Mouse (Mus musculus) embryonic facial prominence, embryonic 11.5 days (tissue): ENCODE results near the gene 9330182O14Rik. TPM values are rescaled to one million over a fixed set of nuclear protein-coding genes. Genes with fewer than 3 reads are reported as not detected.

Source experiments
- ATAC-seq: fragments of 200-750 bp; cut with Nextera tagmentation; replicated peaks from 2 replicates; pipeline ENCODE4 v1.8.0; 2017; ENCODE audit warnings: low read depth; ENCODE audit not compliant: insufficient number of reproducible peaks, low FRiP score, low TSS enrichment
- DNase-seq: peaks from one replicate; pipeline ENCODE4 v3.0.0-alpha.2; 2015; ENCODE audit warnings: low spot score
- H3K27ac ChIP-seq: fragments of 300-500 bp; sonication (generic); replicated peaks from 2 replicates; pipeline ENCODE4 v1.5.1; 2014; ENCODE audit warnings: mild to moderate bottlenecking, low read depth, low read length, control low read depth
- H3K27me3 ChIP-seq: fragments of 300-500 bp; sonication (generic); 2 replicates; pipeline ENCODE4 v1.6.1; 2014; ENCODE audit warnings: mild to moderate bottlenecking, low read length, moderate library complexity, mixed read lengths; ENCODE audit not compliant: control insufficient read depth, insufficient read depth
- H3K36me3 ChIP-seq: fragments of 300-500 bp; sonication (generic); replicated peaks from 2 replicates; pipeline ENCODE4 v1.6.1; 2014; ENCODE audit warnings: low read depth, mild to moderate bottlenecking, low read length, moderate library complexity, mixed read lengths; ENCODE audit not compliant: control insufficient read depth, insufficient read depth
- H3K4me1 ChIP-seq: fragments of 300-500 bp; sonication (generic); 2 replicates; pipeline ENCODE4 v1.6.1; 2014; ENCODE audit warnings: low read length, mixed read lengths; ENCODE audit not compliant: control insufficient read depth, insufficient read depth
- H3K4me2 ChIP-seq: fragments of 300-500 bp; sonication (generic); 2 replicates; pipeline ENCODE4 v1.6.1; 2014; ENCODE audit warnings: low read depth, mild to moderate bottlenecking, control low read depth, low read length, moderate library complexity
- H3K4me3 ChIP-seq: fragments of 300-500 bp; sonication (generic); 2 replicates; pipeline ENCODE4 v1.5.1; 2014; ENCODE audit warnings: low read depth, low read length, control low read depth
- H3K9ac ChIP-seq: fragments of 300-500 bp; sonication (generic); replicated peaks from 2 replicates; pipeline ENCODE4 v1.6.1; 2014; ENCODE audit warnings: mild to moderate bottlenecking, control low read depth, low read length
- H3K9me3 ChIP-seq: fragments of 300-500 bp; sonication (generic); replicated peaks from 2 replicates; pipeline ENCODE4 v1.6.1; 2016; ENCODE audit warnings: mild to moderate bottlenecking, low read length, inconsistent platforms, mixed read lengths; ENCODE audit not compliant: control insufficient read depth
- WGBS: fragments of 180-500 bp; shearing (Covaris S2); extraction: QIAGEN DNeasy Blood & Tissue Kit; methylation state at CpG from one replicate; pipeline ENCODE4 v1.1.7; 2014; 5-methylcytosine and 5-hydroxymethylcytosine counted together
- microRNA-seq: library from miRNA; unstranded; fragments of <30 nt; microRNA quantifications from one replicate; pipeline ENCODE4, GENCODE M21; 2016; ENCODE audit warnings: borderline number of aligned reads
- polyA plus RNA-seq: library from polyadenylated mRNA; unstranded; fragments of >200 nt; fragmentation: Nextera tagmentation; extraction: Ambion mirVana; gene quantifications from 2 replicates; pipeline ENCODE4 v1.2.1, GENCODE M21; 2014

9330182O14Rik gene
- polyA plus RNA-seq, 1 experiment from 2014 or later = not detected

DNA sequence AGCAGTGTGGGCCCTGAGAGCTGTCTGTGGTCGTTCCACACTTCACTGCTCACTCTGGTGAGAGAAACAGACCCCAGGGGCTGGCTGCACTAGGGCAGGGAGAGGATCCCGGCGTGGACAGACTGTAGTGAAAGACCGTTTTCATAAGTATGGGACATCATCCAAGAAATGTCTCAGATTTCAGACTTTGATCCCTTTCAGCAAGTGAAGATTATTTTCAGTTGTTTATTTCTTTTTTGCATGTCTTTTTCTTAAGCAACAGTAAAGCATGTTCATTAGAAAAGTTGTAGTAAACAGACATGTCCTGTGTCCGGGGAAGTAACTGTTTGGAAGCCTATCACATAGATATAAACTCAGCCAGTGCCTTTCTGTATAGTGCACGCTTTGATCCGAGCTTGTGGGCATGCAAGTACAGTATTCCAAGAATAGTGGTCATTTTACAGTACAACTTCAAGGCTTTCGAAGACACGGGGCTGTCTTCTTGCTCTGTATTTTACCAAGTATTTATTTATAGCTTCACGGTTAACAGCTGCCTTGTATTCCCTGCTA is 34.0 kb downstream of the 9330182O14Rik start:
- no peak for DNase-seq
- Histone ChIP-seq H3K4me3 (no peak overlapping the region), H3K27me3 (no peaks in the 10 kb centered on the region), H3K27ac (no peak overlapping the region), H3K9ac (0 out of 2 replicates have a peak overlapping the region, but pooled peaks have one; percentile 25), H3K4me2 (no peak overlapping the region), H3K9me3 (no peaks in the 10 kb centered on the region), H3K36me3 (no peaks in the 10 kb centered on the region), H3K4me1 (no peaks in the 10 kb centered on the region; the same call in 1 of the 2 replicates)
- 0 out of 2 replicates have a peak, but pooled peaks have one; percentile 69 for ATAC-seq
- 55% methylated on average over 10 of the region's 10 CpGs for WGBS

- Histone ChIP-seq H3K4me2 (no peak overlapping the region), H3K9me3 (no peaks in the 10 kb centered on the region), H3K4me3 (no peak overlapping the region), H3K27ac (no peak overlapping the region), H3K36me3 (no peaks in the 10 kb centered on the region), H3K27me3 (no peaks in the 10 kb centered on the region), H3K9ac (no peak overlapping the region), H3K4me1 (no peaks in the 10 kb centered on the region; the same call in 1 of the 2 replicates)
- WGBS = 72% methylated on average over 5 of the region's 5 CpGs
- no peak for ATAC-seq
- no peak for DNase-seq
Measured at GRCm38 (mm10) chr15:40169061-40169460, 34.9 kb downstream of the 9330182O14Rik start.

GRCm38 (mm10) chr15:40169705-40170104 is 35.5 kb downstream of the 9330182O14Rik start:
- Histone ChIP-seq H3K9me3 (no peaks in the 10 kb centered on the region), H3K36me3 (no peaks in the 10 kb centered on the region), H3K4me3 (no peak overlapping the region), H3K4me2 (no peak overlapping the region), H3K27ac (no peak overlapping the region), H3K27me3 (no peaks in the 10 kb centered on the region), H3K9ac (no peak overlapping the region), H3K4me1 (no peaks in the 10 kb centered on the region; the same call in 1 of the 2 replicates)
- DNase-seq = peak; percentile 53
- peak; percentile 77 for ATAC-seq
- 26% methylated on average over 13 of the region's 13 CpGs for WGBS

DNA sequence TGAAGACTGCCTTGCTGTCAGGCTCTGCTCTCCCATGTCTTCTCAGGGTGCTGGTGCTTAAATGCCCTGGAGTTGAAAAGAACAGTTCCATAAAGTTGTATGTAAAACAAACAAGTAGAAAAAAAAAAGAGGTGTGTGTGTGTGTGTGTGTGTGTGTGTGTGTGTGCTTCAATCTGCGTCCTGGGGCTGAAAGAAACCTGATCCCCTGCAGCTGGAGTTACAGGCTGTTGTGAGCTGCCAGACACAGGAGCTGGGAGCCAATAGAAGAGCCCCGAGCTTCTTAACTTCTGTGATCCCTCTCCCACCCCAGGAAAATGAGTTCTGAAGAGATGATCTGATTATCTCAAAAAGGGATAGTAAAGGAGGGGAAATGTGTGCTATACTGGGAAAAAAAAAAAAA is 45.3 kb downstream of the 9330182O14Rik start:
- H3K9ac ChIP-seq = no peak overlapping the region
- H3K9me3 ChIP-seq = no peaks in the 10 kb centered on the region
- ATAC-seq (no peak), DNase-seq (peak; percentile 71)
- no peaks in the 10 kb centered on the region for H3K4me1 ChIP-seq
- H3K27me3 ChIP-seq = no peaks in the 10 kb centered on the region
- 3% methylated on average over 2 of the region's 2 CpGs for WGBS
- H3K36me3 ChIP-seq = no peaks in the 10 kb centered on the region
- H3K4me2 ChIP-seq = no peak overlapping the region
- H3K27ac ChIP-seq = no peak overlapping the region
- H3K4me3 ChIP-seq = no peak overlapping the region

DNA sequence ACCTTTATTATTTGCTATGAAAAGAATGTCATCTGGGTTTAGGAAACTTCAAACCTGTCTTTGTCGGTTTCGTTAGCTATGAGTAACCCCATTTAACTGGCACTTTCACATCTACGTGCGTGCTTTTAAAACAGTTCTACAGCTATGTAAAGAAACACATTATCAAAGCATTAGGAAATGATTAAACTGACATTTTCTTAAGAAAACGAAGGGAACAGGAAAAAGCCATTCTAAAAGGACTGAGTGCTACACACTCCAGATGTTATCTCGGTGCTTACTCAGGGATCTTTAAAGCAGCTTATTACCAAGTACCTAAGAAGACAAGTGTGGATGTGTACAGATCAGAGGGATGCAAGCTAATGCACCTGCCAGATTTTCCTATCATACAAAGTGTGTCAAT is 52.9 kb downstream of the 9330182O14Rik start:
- no peaks in the 10 kb centered on the region for H3K36me3 ChIP-seq
- H3K4me2 ChIP-seq = no peak overlapping the region
- no peaks in the 10 kb centered on the region for H3K4me1 ChIP-seq
- H3K9me3 ChIP-seq = no peaks in the 10 kb centered on the region
- H3K27ac ChIP-seq = no peak overlapping the region
- no peaks in the 10 kb centered on the region for H3K27me3 ChIP-seq
- H3K4me3 ChIP-seq = no peak overlapping the region
- DNase-seq (no peak), ATAC-seq (no peak)
- WGBS = 52% methylated on average over 6 of the region's 6 CpGs
- H3K9ac ChIP-seq = no peak overlapping the region

Small RNA genes within 50 kb of the gene (microRNA-seq; reads per million reads assigned to microRNA genes)
- not detected for gene Gm25958
